Mouse (Mus musculus): Measurements from ENCODE around the gene Aifm1. TPM values are rescaled to one million over a fixed set of nuclear protein-coding genes. Genes with fewer than 3 reads are reported as not detected.
"Not testable (repeated sequence)": the region's sequence is repeated elsewhere in the genome, so short reads cannot be mapped to it uniquely, and the experiment has no call there.

The Aifm1 gene
- total RNA-seq, 2 experiments from 2014 or later: 97.9 TPM

GRCm38 (mm10) chrX:48456956-48457355, 56.4 kb downstream of the Aifm1 start:
- no peak for DNase-seq

- DNase-seq: peak; percentile 51
Measured at GRCm38 (mm10) chrX:48455018-48455417, 58.3 kb downstream of the Aifm1 start.

GRCm38 (mm10) chrX:48454495-48454878, 58.9 kb downstream of the Aifm1 start:
- DNase-seq: no peak

GRCm38 (mm10) chrX:48453736-48454494, 59.4 kb downstream of the Aifm1 start:
- peak; percentile 84 for DNase-seq

GRCm38 (mm10) chrX:48452931-48453673, 60.3 kb downstream of the Aifm1 start:
- DNase-seq: peak; percentile 43

- DNase-seq: peak; percentile 41
Measured at GRCm38 (mm10) chrX:48452231-48452890, 61.0 kb downstream of the Aifm1 start.

GRCm38 (mm10) chrX:48449646-48450045, 63.7 kb downstream of the Aifm1 start:
- DNase-seq: no peak

- DNase-seq: no peak
Measured at GRCm38 (mm10) chrX:48444677-48445076, 68.7 kb downstream of the Aifm1 start.

GRCm38 (mm10) chrX:48441954-48442353, 71.4 kb downstream of the Aifm1 start:
- DNase-seq: no peak

- DNase-seq: no peak
Measured at GRCm38 (mm10) chrX:48441548-48441947, 71.8 kb downstream of the Aifm1 start.

- no peak for DNase-seq
Measured at GRCm38 (mm10) chrX:48439036-48439435, 74.3 kb downstream of the Aifm1 start.

GRCm38 (mm10) chrX:48436082-48436481, 77.3 kb downstream of the Aifm1 start:
- not testable (repeated sequence) for DNase-seq

GRCm38 (mm10) chrX:48435477-48435900, 77.9 kb downstream of the Aifm1 start:
- no peak for DNase-seq

GRCm38 (mm10) chrX:48434251-48434650, 79.1 kb downstream of the Aifm1 start:
- DNase-seq: no peak

GRCm38 (mm10) chrX:48433527-48433899, 79.8 kb downstream of the Aifm1 start:
- DNase-seq: peak; percentile 30

GRCm38 (mm10) chrX:48432599-48433526, 80.5 kb downstream of the Aifm1 start:
- DNase-seq: no peak

- peak; percentile 38 for DNase-seq
Measured at GRCm38 (mm10) chrX:48429538-48429937, 83.8 kb downstream of the Aifm1 start.

GRCm38 (mm10) chrX:48429100-48429499, 84.3 kb downstream of the Aifm1 start:
- no peak for DNase-seq

GRCm38 (mm10) chrX:48428642-48429041, 84.7 kb downstream of the Aifm1 start:
- no peak for DNase-seq

GRCm38 (mm10) chrX:48428241-48428640, 85.1 kb downstream of the Aifm1 start:
- peak; percentile 47 for DNase-seq

GRCm38 (mm10) chrX:48425280-48425679, 88.1 kb downstream of the Aifm1 start:
- no peak for DNase-seq

All from heart, postnatal 4 days (tissue).